Comparison of ENCODE assay signal across 25 mouse cellular contexts in the genomic region with DNA sequence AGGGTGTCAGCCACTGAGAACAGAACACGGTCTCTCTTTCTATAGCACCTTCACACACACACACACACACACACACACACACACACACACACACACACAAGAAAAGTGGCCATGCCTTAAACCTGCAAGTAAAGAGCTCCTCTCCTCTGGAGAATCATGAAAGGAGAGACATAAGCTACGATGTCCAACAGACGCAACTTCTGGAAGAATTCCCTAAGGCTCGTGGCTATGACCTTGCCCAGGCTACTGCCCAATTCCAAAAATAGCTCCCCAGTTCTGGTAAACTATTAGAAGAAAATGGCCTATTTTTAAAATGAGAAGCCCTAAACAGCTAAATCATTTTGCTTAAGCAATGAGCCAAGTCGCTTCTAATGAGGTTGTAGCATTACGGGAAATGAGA. TPM values are rescaled to one million over a fixed set of nuclear protein-coding genes. Genes with fewer than 3 reads are reported as not detected.
DNase-seq lines count a peak whose midpoint lies in the region; ATAC-seq and TF ChIP-seq lines count a peak whose summit lies in the region.
"Had no signal": no experiment of that assay in that cellular context is flagged by ENCODE, and none has a peak within 500 bp of the region (broad histone marks: within the 10 kb centered on the region; RNA-seq: fewer than 3 reads in every experiment).

No protein-coding gene starts in this region.

- H3K27me3 ChIP-seq in limb, embryonic 12.5 days, result 0 out of 2 replicates have a peak, but pooled peaks cover 1% of the 10 kb centered on the region
- 0 out of 2 replicates have a peak, but pooled peaks cover 6% of the 10 kb centered on the region for H3K27me3 ChIP-seq in limb, embryonic 10.5 days (ENCODE audit: low read depth, poor library complexity, severe bottlenecking)
- no peaks in the 10 kb centered on the region for H3K27me3 ChIP-seq in limb, embryonic 14.5 days (ENCODE audit: control insufficient read depth, insufficient read depth, low read length)
- H3K27me3 ChIP-seq in kidney, embryonic 15.5 days, result peaks cover 16% of the 10 kb centered on the region
- H3K27me3 ChIP-seq: embryonic facial prominence, embryonic 12.5 days; heart, embryonic 12.5 days; hindbrain, embryonic 13.5 days had no signal

- H3K36me3 ChIP-seq in limb, embryonic 12.5 days, result no peaks in the 10 kb centered on the region
- no peaks in the 10 kb centered on the region for H3K36me3 ChIP-seq in limb, embryonic 10.5 days
- H3K36me3 ChIP-seq in limb, embryonic 14.5 days (ENCODE audit: control insufficient read depth, insufficient read depth, low read length), result no peaks in the 10 kb centered on the region
- no peaks in the 10 kb centered on the region for H3K36me3 ChIP-seq in kidney, embryonic 15.5 days
- H3K36me3 ChIP-seq: embryonic facial prominence, embryonic 12.5 days; forebrain, embryonic 12.5 days; G1E; heart, embryonic 12.5 days; hindbrain, embryonic 13.5 days had no signal

- intact Hi-C loops in heart, postnatal 36 days (cut with DNase I), result no loop called here

- peak overlapping the region; percentile 25; the same call in 1 of the 2 replicates for H3K27ac ChIP-seq in limb, embryonic 12.5 days
- no peak overlapping the region for H3K27ac ChIP-seq in limb, embryonic 10.5 days
- 0 out of 2 replicates have a peak overlapping the region, but pooled peaks have one; percentile 35 for H3K27ac ChIP-seq in limb, embryonic 14.5 days (replicated peaks; ENCODE audit: low read depth, low read length)
- no peak overlapping the region for H3K27ac ChIP-seq in kidney, embryonic 15.5 days
- H3K27ac ChIP-seq: embryonic facial prominence, embryonic 12.5 days; forebrain, embryonic 12.5 days; hindbrain, postnatal 0 days had no signal

- peaks cover 68% of the 10 kb centered on the region for H3K4me1 ChIP-seq in limb, embryonic 12.5 days (replicated peaks)
- H3K4me1 ChIP-seq in limb, embryonic 10.5 days, result peaks cover 67% of the 10 kb centered on the region
- H3K4me1 ChIP-seq in limb, embryonic 14.5 days (ENCODE audit: control insufficient read depth, insufficient read depth, low read length), result peaks cover 29% of the 10 kb centered on the region
- no peaks in the 10 kb centered on the region for H3K4me1 ChIP-seq in kidney, embryonic 15.5 days

- WGBS in limb, embryonic 12.5 days, result 53% methylated on average over 6 of the region's 6 CpGs
- WGBS in limb, embryonic 10.5 days, result 83% methylated on average over 6 of the region's 6 CpGs
- 33% methylated on average over 6 of the region's 6 CpGs for WGBS in limb, embryonic 14.5 days
- 76% methylated on average over 6 of the region's 6 CpGs for WGBS in kidney, embryonic 15.5 days

- H3K9me3 ChIP-seq in limb, embryonic 12.5 days, result no peaks in the 10 kb centered on the region
- no peaks in the 10 kb centered on the region for H3K9me3 ChIP-seq in limb, embryonic 10.5 days (replicated peaks)
- H3K9me3 ChIP-seq in limb, embryonic 14.5 days (ENCODE audit: control insufficient read depth, low read length), result no peaks in the 10 kb centered on the region
- H3K9me3 ChIP-seq in kidney, embryonic 15.5 days (replicated peaks), result no peaks in the 10 kb centered on the region
- H3K9me3 ChIP-seq: embryonic facial prominence, embryonic 12.5 days; forebrain, embryonic 12.5 days; heart, embryonic 12.5 days; hindbrain, embryonic 13.5 days had no signal

- no peak overlapping the region for H3K9ac ChIP-seq in limb, embryonic 12.5 days (replicated peaks)
- H3K9ac ChIP-seq in limb, embryonic 14.5 days (ENCODE audit: low read depth, low read length, severe bottlenecking), result no peak overlapping the region
- no peak overlapping the region for H3K9ac ChIP-seq in kidney, embryonic 15.5 days
- H3K9ac ChIP-seq: embryonic facial prominence, embryonic 12.5 days; forebrain, embryonic 12.5 days; heart, embryonic 12.5 days; hindbrain, embryonic 13.5 days had no signal

- peak; percentile 27 for DNase-seq in adrenal gland, adult 2 months
- no peak for DNase-seq in adrenal gland, postnatal 14 days
- DNase-seq in heart, adult 18-20 months, result peak; percentile 15 to 24
- no peak for DNase-seq in heart, postnatal 36 days
- no peak for DNase-seq in limb, embryonic 10.5 days (ENCODE audit: low spot score)
- no peak for DNase-seq in limb, embryonic 14.5 days (ENCODE audit: low spot score)
- DNase-seq: B cell, adult 2 months; cerebellum, adult 11 months; cerebellum, adult 8-10 months; cerebellum, postnatal 14 days; kidney, adult 11 months had no signal

- H3K4me3 ChIP-seq in limb, embryonic 12.5 days (replicated peaks), result no peak overlapping the region
- no peak overlapping the region for H3K4me3 ChIP-seq in limb, embryonic 10.5 days
- no peak overlapping the region for H3K4me3 ChIP-seq in limb, embryonic 14.5 days (replicated peaks; ENCODE audit: low read length)
- no peak overlapping the region for H3K4me3 ChIP-seq in kidney, embryonic 15.5 days (replicated peaks)
- H3K4me3 ChIP-seq: embryonic facial prominence, embryonic 12.5 days; forebrain, embryonic 12.5 days; heart, embryonic 12.5 days; hindbrain, embryonic 13.5 days had no signal

- no peak overlapping the region for H3K4me2 ChIP-seq in limb, embryonic 12.5 days
- H3K4me2 ChIP-seq in limb, embryonic 14.5 days (replicated peaks; ENCODE audit: low read depth, low read length, severe bottlenecking), result no peak overlapping the region
- no peak overlapping the region for H3K4me2 ChIP-seq in kidney, embryonic 15.5 days
- H3K4me2 ChIP-seq: embryonic facial prominence, embryonic 12.5 days; forebrain, embryonic 12.5 days; heart, embryonic 12.5 days; hindbrain, embryonic 13.5 days had no signal

- no peak for TF ChIP-seq POLR2A in limb, embryonic 14.5 days (IDR thresholded peaks at IDR 0.05; ENCODE audit: borderline replicate concordance, extremely low read depth, insufficient read depth, insufficient read length)

- ATAC-seq in limb, embryonic 12.5 days (ENCODE audit: insufficient number of reproducible peaks, insufficient read depth, low FRiP score, low TSS enrichment, low read depth), result no peak
- ATAC-seq in limb, embryonic 14.5 days (ENCODE audit: low FRiP score, low read depth), result no peak
- no peak for ATAC-seq in kidney, embryonic 15.5 days (replicated peaks; ENCODE audit: low FRiP score)
- ATAC-seq: CD4-positive, CD25-positive, alpha-beta regulatory T cell, adult 4 months; forebrain, embryonic 16.5 days; hindbrain, postnatal 0 days had no signal

RNA-seq across cellular contexts. Expression of gene Pmfbp1, which starts 22.0 kb away (rescaled TPM):
- total RNA-seq in adrenal gland, adult 2 months (2021), result not detected
- not detected in 2 replicates for polyA plus RNA-seq in adrenal gland, adult 2 months (2012; rRNA removed)
- total RNA-seq in adrenal gland, postnatal 14 days (2021), result not detected in 2 replicates
- not detected for total RNA-seq in heart, adult 18-20 months (2021)
- not detected for total RNA-seq in heart, postnatal 36 days (2021)
- polyA plus RNA-seq in limb, embryonic 12.5 days (2016; fragmentation: Nextera tagmentation; extraction: Ambion mirVana), result 0.14 and 0.15 TPM in 2 replicates
- polyA plus RNA-seq in limb, embryonic 10.5 days (2016; fragmentation: Nextera tagmentation; extraction: Ambion mirVana), result 0.05 and 0.08 TPM in 2 replicates
- 0.06 and 0.20 TPM in 2 replicates for polyA plus RNA-seq in limb, embryonic 14.5 days (2012; rRNA removed)
- 0.23 and 0.43 TPM in 2 replicates for polyA plus RNA-seq in limb, embryonic 14.5 days (2014; fragmentation: Nextera tagmentation; extraction: Ambion mirVana)
- 0.08 and 0.10 TPM in 2 replicates for polyA plus RNA-seq in kidney, embryonic 15.5 days (2015; fragmentation: Nextera tagmentation; extraction: Ambion mirVana)
- total RNA-seq: adrenal gland, postnatal 36 days; gastrocnemius, adult 8-10 months; hematopoietic stem cell, adult 5-6 weeks had no signal
- polyA plus RNA-seq: CD4-positive, CD25-positive, alpha-beta regulatory T cell, adult 4 months; embryonic facial prominence, embryonic 12.5 days; G1E; heart, embryonic 12.5 days; intestine, embryonic 14.5 days had no signal

Comparison
In these comparisons a context has a peak if more than half of its experiments do, and no peak if none do; other contexts are left out.
1. DNase-seq: peak in adrenal gland, adult 2 months (single experiment) and heart, adult 18-20 months (2 of 2); none in adrenal gland, postnatal 14 days (single experiment), heart, postnatal 36 days (0 of 2), limb, embryonic 10.5 days (single experiment) and limb, embryonic 14.5 days (single experiment).
2. H3K27ac ChIP-seq: peak in limb, embryonic 12.5 days (single experiment) and limb, embryonic 14.5 days (single experiment); none in limb, embryonic 10.5 days (single experiment) and kidney, embryonic 15.5 days (single experiment).